ENCODE assay signal across 8 mouse cellular contexts in the genomic region with DNA sequence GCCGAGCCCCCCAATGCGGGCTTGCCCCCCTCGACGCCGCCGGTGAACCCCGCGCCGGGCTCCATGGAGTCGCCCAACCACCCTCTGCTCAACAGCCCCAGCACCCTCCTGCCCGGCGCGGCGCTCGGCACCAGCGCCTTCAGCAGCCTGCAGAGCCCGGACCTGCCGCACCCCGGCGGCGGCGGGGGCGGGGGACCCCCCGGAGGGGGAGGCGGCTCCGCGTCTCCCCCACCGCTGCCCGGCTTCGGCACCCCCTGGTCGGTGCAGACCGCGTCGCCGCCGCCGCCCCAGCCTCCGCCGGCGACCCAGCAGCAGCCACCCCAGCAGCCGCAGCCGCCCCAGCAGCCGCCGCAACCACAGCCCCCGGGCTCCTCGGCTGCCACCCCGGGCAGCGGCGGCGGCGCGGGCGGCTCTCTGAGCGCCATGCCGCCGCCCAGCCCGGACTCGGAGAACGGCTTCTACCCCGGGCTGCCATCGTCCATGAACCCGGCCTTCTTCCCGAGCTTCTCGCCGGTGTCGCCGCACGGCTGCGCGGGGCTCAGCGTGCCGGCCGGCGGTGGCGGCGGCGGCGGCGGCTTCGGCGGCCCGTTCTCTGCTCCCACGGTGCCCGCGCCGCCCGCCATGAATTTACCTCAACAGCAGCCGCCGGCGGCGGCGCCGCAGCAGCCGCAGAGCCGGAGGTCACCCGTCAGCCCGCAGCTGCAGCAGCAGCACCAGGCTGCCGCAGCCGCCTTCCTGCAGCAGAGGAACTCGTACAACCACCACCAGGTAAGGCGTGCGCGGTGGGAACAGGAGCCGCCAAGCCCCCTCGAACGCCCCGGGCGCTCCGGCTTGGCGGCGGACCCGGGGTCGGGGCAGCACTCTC. TPM values are rescaled to one million over a fixed set of nuclear protein-coding genes. Genes with fewer than 3 reads are reported as not detected.
A peak's percentile ranks its signal among the peaks of the same experiment; 100 is the strongest.
DNase-seq lines count a peak whose midpoint lies in the region; ATAC-seq and TF ChIP-seq lines count a peak whose summit lies in the region.

No protein-coding gene starts in this region.

- DNase-seq in WW6 (ENCODE audit: low read depth, low spot score) = peak; percentile 16
- peak; percentile 45 for DNase-seq in cerebellum, adult 9-10 months
- DNase-seq in gastrocnemius, adult 2 months = peak; percentile 73
- peak; percentile 61 for DNase-seq in induced T-regulatory cell, adult 2 months (ENCODE audit: low read depth)
- peak; percentile 70 for DNase-seq in limb, embryonic 10.5 days (ENCODE audit: low spot score)
- DNase-seq in midbrain, embryonic 14.5 days = peak; percentile 78
- peak; percentile 49 to 57 for DNase-seq in spleen, adult 18-20 months

- H3K27ac ChIP-seq in gastrocnemius, adult 2 months = peak overlapping the region; percentile 97
- peak overlapping the region; percentile 87 for H3K27ac ChIP-seq in limb, embryonic 10.5 days
- H3K27ac ChIP-seq in midbrain, embryonic 14.5 days (replicated peaks; ENCODE audit: low read depth, low read length) = peak overlapping the region; percentile 100

- peaks cover 12% of the 10 kb centered on the region for H3K4me1 ChIP-seq in limb, embryonic 10.5 days
- peaks cover 19% of the 10 kb centered on the region; the same call in 1 of the 2 replicates for H3K4me1 ChIP-seq in midbrain, embryonic 14.5 days (ENCODE audit: control insufficient read depth, insufficient read depth, low read length)

- peak overlapping the region; percentile 99 for H3K9ac ChIP-seq in midbrain, embryonic 14.5 days (replicated peaks; ENCODE audit: low read length)

- peak overlapping the region; percentile 91 for H3K4me3 ChIP-seq in gastrocnemius, adult 2 months
- peak overlapping the region; percentile 82 for H3K4me3 ChIP-seq in limb, embryonic 10.5 days
- peak overlapping the region; percentile 98 for H3K4me3 ChIP-seq in midbrain, embryonic 14.5 days (replicated peaks; ENCODE audit: low read depth, low read length)

- TF ChIP-seq CTCF in gastrocnemius, adult 2 months (IDR thresholded peaks at IDR 0.05) = no peak

- H3K4me2 ChIP-seq in midbrain, embryonic 14.5 days (ENCODE audit: low read length) = peak overlapping the region; percentile 85

- WGBS in limb, embryonic 10.5 days = under 1% methylated on average over 105 of the region's 113 CpGs
- WGBS in midbrain, embryonic 14.5 days = under 1% methylated on average over 104 of the region's 113 CpGs

- ATAC-seq in midbrain, embryonic 14.5 days (ENCODE audit: low FRiP score, low TSS enrichment) = peak; percentile 26
- no peak for ATAC-seq in monocyte, adult 5-6 weeks (replicated peaks; ENCODE audit: insufficient number of reproducible peaks, low FRiP score, low TSS enrichment, poor library complexity, severe bottlenecking)

- H3K27me3 ChIP-seq in limb, embryonic 10.5 days (ENCODE audit: low read depth, poor library complexity, severe bottlenecking) = peaks cover 32% of the 10 kb centered on the region
- H3K27me3 ChIP-seq in midbrain, embryonic 14.5 days (ENCODE audit: control insufficient read depth, insufficient read depth, low read length) = no peaks in the 10 kb centered on the region

- no peaks in the 10 kb centered on the region for H3K36me3 ChIP-seq in limb, embryonic 10.5 days
- peaks cover 5% of the 10 kb centered on the region; the same call in 1 of the 2 replicates for H3K36me3 ChIP-seq in midbrain, embryonic 14.5 days (ENCODE audit: control insufficient read depth, insufficient read depth, low read length)

- H3K9me3 ChIP-seq in limb, embryonic 10.5 days (replicated peaks) = no peaks in the 10 kb centered on the region
- H3K9me3 ChIP-seq in midbrain, embryonic 14.5 days (ENCODE audit: control insufficient read depth, low read length) = no peaks in the 10 kb centered on the region

- intact Hi-C loops in gastrocnemius, adult 2 months (cut with DNase I) = loop anchor here (5.0 to 10.0 kb wide), 3 partner anchors 210 to 808 kb away; no protein-coding TSS in a partner anchor

RNA-seq across cellular contexts. Expression of gene Cpeb2, which starts 1.6 kb away (rescaled TPM):
- total RNA-seq in gastrocnemius, adult 2 months (2021) = 10 to 100 TPM; 16.2 to 21.7 TPM
- 0.53 and 1.5 TPM in 2 replicates for polyA plus RNA-seq in limb, embryonic 10.5 days (2016; fragmentation: Nextera tagmentation; extraction: Ambion mirVana)
- polyA plus RNA-seq in midbrain, embryonic 14.5 days (2014; fragmentation: Nextera tagmentation; extraction: Ambion mirVana) = 20.6 and 23.1 TPM in 2 replicates
- 14.3 to 23.1 TPM (median 15.2 TPM) in 3 replicates for total RNA-seq in monocyte, adult 5-6 weeks (2017)

Comparison
In these comparisons a context has a peak if more than half of its experiments do, and no peak if none do; other contexts are left out.
1. DNase-seq: peak in every context shown above with its lines; median percentile 78 in midbrain, embryonic 14.5 days; 73 in gastrocnemius, adult 2 months; 70 in limb, embryonic 10.5 days; 61 in induced T-regulatory cell, adult 2 months; 53 in spleen, adult 18-20 months; 45 in cerebellum, adult 9-10 months; 16 in WW6.